ENCODE assay signal across 30 mouse cellular contexts in the genomic region with DNA sequence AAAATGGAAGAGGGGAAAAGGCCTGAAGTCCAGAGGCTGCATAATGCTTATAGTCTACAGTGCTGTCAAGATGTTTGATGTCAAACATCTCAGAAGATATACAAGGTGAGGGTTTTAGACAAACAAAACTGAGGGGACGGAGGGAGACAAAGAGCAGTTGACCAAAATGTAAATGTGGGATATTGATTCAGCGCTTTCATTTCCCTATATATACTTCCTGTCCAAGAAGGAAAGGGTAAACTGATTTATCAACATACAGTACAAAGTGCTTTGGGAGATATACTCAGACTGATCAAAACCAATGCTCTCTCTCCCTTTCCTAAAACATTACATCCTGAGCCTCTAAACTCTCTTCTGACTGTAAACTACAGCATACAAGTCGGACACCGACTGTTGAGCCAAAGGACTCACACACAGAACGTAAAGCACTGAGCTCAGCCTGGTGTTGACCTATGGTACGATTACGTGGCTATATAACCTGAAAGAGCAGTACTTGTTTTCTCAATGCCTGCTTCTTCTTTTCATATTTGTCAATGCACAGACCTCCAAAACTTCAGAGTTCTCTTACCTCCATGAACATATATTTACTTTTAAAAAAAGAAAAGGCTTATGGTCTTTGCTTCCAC. TPM values are rescaled to one million over a fixed set of nuclear protein-coding genes. Genes with fewer than 3 reads are reported as not detected.
DNase-seq lines count a peak whose midpoint lies in the region; ATAC-seq and TF ChIP-seq lines count a peak whose summit lies in the region.
"Had no signal": no experiment of that assay in that cellular context is flagged by ENCODE, and none has a peak within 500 bp of the region (broad histone marks: within the 10 kb centered on the region; RNA-seq: fewer than 3 reads in every experiment).

No protein-coding gene starts in this region.

- no peak overlapping the region for H3K4me2 ChIP-seq in liver, embryonic 12.5 days
- H3K4me2 ChIP-seq in liver, embryonic 16.5 days (ENCODE audit: low read depth, low read length) = peak overlapping the region; percentile 6; the same call in 1 of the 2 replicates
- H3K4me2 ChIP-seq in stomach, postnatal 0 days (replicated peaks; ENCODE audit: low read depth) = 0 out of 2 replicates have a peak overlapping the region, but pooled peaks have one; percentile 12
- H3K4me2 ChIP-seq: forebrain, embryonic 13.5 days; heart, embryonic 11.5 days; hindbrain, embryonic 15.5 days; limb, embryonic 13.5 days; lung, embryonic 14.5 days; midbrain, embryonic 13.5 days; neural tube, embryonic 15.5 days had no signal

- H3K79me2 ChIP-seq in liver, adult 2 months (ENCODE audit: control insufficient read depth, insufficient read depth, low read length) = peaks cover 25% of the 10 kb centered on the region; the same call in 1 of the 2 replicates

- no peak for TF ChIP-seq POLR2A in liver, adult 2 months (IDR thresholded peaks at IDR 0.05; ENCODE audit: extremely low read depth, insufficient read depth, low read length)

- no peaks in the 10 kb centered on the region for H3K36me3 ChIP-seq in liver, adult 2 months (ENCODE audit: control insufficient read depth, insufficient read depth, low read length)
- no peaks in the 10 kb centered on the region for H3K36me3 ChIP-seq in liver, embryonic 12.5 days
- H3K36me3 ChIP-seq in liver, embryonic 16.5 days (ENCODE audit: control insufficient read depth, insufficient read depth) = no peaks in the 10 kb centered on the region
- H3K36me3 ChIP-seq in stomach, postnatal 0 days (ENCODE audit: control insufficient read depth, insufficient read depth, low read length) = no peaks in the 10 kb centered on the region
- H3K36me3 ChIP-seq: hindbrain, embryonic 10.5 days; hindbrain, embryonic 15.5 days; limb, embryonic 13.5 days; midbrain, embryonic 13.5 days; neural tube, embryonic 15.5 days had no signal

- TF ChIP-seq CTCF in liver, adult 2 months (IDR thresholded peaks at IDR 0.05; ENCODE audit: low read depth, low read length) = no peak
- TF ChIP-seq CTCF in stomach, postnatal 0 days (IDR thresholded peaks at IDR 0.05; ENCODE audit: low read depth) = no peak

- 57% methylated on average over 7 of the region's 7 CpGs for WGBS in liver, adult 2 months
- 74% methylated on average over 7 of the region's 7 CpGs for WGBS in liver, embryonic 12.5 days (ENCODE audit: insufficient replicate concordance)
- WGBS in liver, embryonic 16.5 days (ENCODE audit: insufficient replicate concordance) = 60% methylated on average over 7 of the region's 7 CpGs
- WGBS in stomach, postnatal 0 days = 54% methylated on average over 7 of the region's 7 CpGs

- no peak for DNase-seq in liver, adult 2 months (ENCODE audit: extremely low read depth, low read depth, low spot score)
- DNase-seq in stomach, postnatal 0 days (ENCODE audit: low spot score) = no peak
- DNase-seq in adrenal gland, adult 18-20 months (ENCODE audit: low spot score in 2 of 2) = no peak
- DNase-seq in urinary bladder, postnatal 4 days (ENCODE audit: low spot score in 2 of 2) = no peak
- DNase-seq: adrenal gland, adult 2 months; cerebellum, adult 8-10 months; cerebellum, postnatal 36 days; gastrocnemius, postnatal 10 days; heart, adult 11 months; kidney, adult 2 months; kidney, postnatal 4 days; lung, embryonic 14.5 days; lung, postnatal 14 days; retina, postnatal 1 day; right cerebral cortex, postnatal 25 days; thymus, adult 18-20 months; thymus, postnatal 25 days had no signal

- TF ChIP-seq EP300 in stomach, postnatal 0 days (optimal IDR thresholded peaks at IDR 0.05) = no peak

- no peak overlapping the region for H3K4me3 ChIP-seq in liver, adult 2 months (ENCODE audit: insufficient read depth, low read depth, low read length)
- no peak overlapping the region for H3K4me3 ChIP-seq in liver, embryonic 12.5 days
- H3K4me3 ChIP-seq in brown adipose tissue, adult 24 weeks (ENCODE audit: insufficient read depth, low read depth, low read length) = no peak overlapping the region
- no peak overlapping the region for H3K4me3 ChIP-seq in liver, embryonic 16.5 days (ENCODE audit: low read depth, low read length)
- H3K4me3 ChIP-seq in stomach, postnatal 0 days (ENCODE audit: low read depth, low read length) = no peak overlapping the region
- H3K4me3 ChIP-seq: forebrain, embryonic 13.5 days; hindbrain, embryonic 10.5 days; hindbrain, embryonic 15.5 days; limb, embryonic 13.5 days; megakaryocyte, embryonic 14.5 days; midbrain, embryonic 13.5 days; neural tube, embryonic 15.5 days had no signal

- no peak for ATAC-seq in liver, embryonic 12.5 days
- peak; percentile 61; the same call in 1 of the 2 replicates for ATAC-seq in liver, embryonic 16.5 days (ENCODE audit: low read depth)
- ATAC-seq in stomach, postnatal 0 days (ENCODE audit: low FRiP score, low TSS enrichment) = no peak; the same call in 1 of the 2 replicates
- ATAC-seq: CD4-positive, CD25-positive, alpha-beta regulatory T cell, adult 4 months; forebrain, embryonic 13.5 days; inflammation-experienced regulatory T-cells, adult 6 months; midbrain, embryonic 13.5 days had no signal

- H3K27ac ChIP-seq in liver, adult 2 months (replicated peaks; ENCODE audit: insufficient read depth, low read depth, low read length) = peak overlapping the region; percentile 34; the same call in 1 of the 2 replicates
- H3K27ac ChIP-seq in liver, embryonic 12.5 days = no peak overlapping the region
- H3K27ac ChIP-seq in brown adipose tissue, adult 24 weeks (replicated peaks; ENCODE audit: low read depth, low read length) = peak overlapping the region; percentile 53
- peak overlapping the region; percentile 62 for H3K27ac ChIP-seq in liver, embryonic 16.5 days (ENCODE audit: low read length)
- H3K27ac ChIP-seq in stomach, postnatal 0 days (replicated peaks) = no peak overlapping the region
- H3K27ac ChIP-seq: forebrain, embryonic 13.5 days; hindbrain, embryonic 10.5 days; hindbrain, embryonic 15.5 days; limb, embryonic 13.5 days; midbrain, embryonic 13.5 days; neural tube, embryonic 15.5 days had no signal

- H3K27me3 ChIP-seq in liver, adult 2 months (ENCODE audit: control insufficient read depth, insufficient read depth, low read length) = no peaks in the 10 kb centered on the region
- H3K27me3 ChIP-seq in liver, embryonic 12.5 days (replicated peaks) = no peaks in the 10 kb centered on the region
- H3K27me3 ChIP-seq in liver, embryonic 16.5 days (ENCODE audit: control insufficient read depth, insufficient read depth, low read depth, low read length) = no peaks in the 10 kb centered on the region
- H3K27me3 ChIP-seq in stomach, postnatal 0 days (ENCODE audit: control insufficient read depth, insufficient read depth, low read length) = no peaks in the 10 kb centered on the region
- H3K27me3 ChIP-seq: forebrain, embryonic 13.5 days; hindbrain, embryonic 15.5 days; limb, embryonic 13.5 days; megakaryocyte, embryonic 14.5 days; midbrain, embryonic 13.5 days; neural tube, embryonic 15.5 days had no signal

- no peaks in the 10 kb centered on the region for H3K9me3 ChIP-seq in liver, embryonic 12.5 days (replicated peaks)
- no peaks in the 10 kb centered on the region for H3K9me3 ChIP-seq in liver, embryonic 16.5 days (replicated peaks; ENCODE audit: control insufficient read depth, low read length)
- H3K9me3 ChIP-seq in stomach, postnatal 0 days (ENCODE audit: control insufficient read depth, low read length) = no peaks in the 10 kb centered on the region
- H3K9me3 ChIP-seq: forebrain, embryonic 13.5 days; hindbrain, embryonic 10.5 days; hindbrain, embryonic 15.5 days; limb, embryonic 13.5 days; megakaryocyte, embryonic 14.5 days; midbrain, embryonic 13.5 days; neural tube, embryonic 15.5 days had no signal

- peaks cover 32% of the 10 kb centered on the region for H3K4me1 ChIP-seq in liver, adult 2 months (ENCODE audit: control insufficient read depth, insufficient read depth, low read length)
- H3K4me1 ChIP-seq in liver, embryonic 12.5 days = peaks cover 9% of the 10 kb centered on the region
- H3K4me1 ChIP-seq in brown adipose tissue, adult 24 weeks (ENCODE audit: control insufficient read depth, insufficient read depth, insufficient read length, low read length) = peaks cover 3% of the 10 kb centered on the region; the same call in 1 of the 2 replicates
- no peaks in the 10 kb centered on the region for H3K4me1 ChIP-seq in liver, embryonic 16.5 days (ENCODE audit: control insufficient read depth, low read depth, low read length)
- no peaks in the 10 kb centered on the region for H3K4me1 ChIP-seq in stomach, postnatal 0 days (replicated peaks; ENCODE audit: control insufficient read depth, insufficient read depth)
- H3K4me1 ChIP-seq: forebrain, embryonic 13.5 days; hindbrain, embryonic 10.5 days; hindbrain, embryonic 15.5 days; limb, embryonic 13.5 days; midbrain, embryonic 13.5 days; neural tube, embryonic 15.5 days had no signal

- H3K9ac ChIP-seq in liver, adult 2 months (ENCODE audit: low read depth, low read length) = 0 out of 2 replicates have a peak overlapping the region, but pooled peaks have one; percentile 26
- no peak overlapping the region for H3K9ac ChIP-seq in liver, embryonic 12.5 days
- no peak overlapping the region for H3K9ac ChIP-seq in liver, embryonic 16.5 days (ENCODE audit: low read depth, low read length)
- no peak overlapping the region for H3K9ac ChIP-seq in stomach, postnatal 0 days (ENCODE audit: low read length)
- H3K9ac ChIP-seq: forebrain, embryonic 13.5 days; hindbrain, embryonic 15.5 days; limb, embryonic 13.5 days; lung, embryonic 14.5 days; midbrain, embryonic 13.5 days; neural tube, embryonic 15.5 days had no signal

RNA-seq across cellular contexts. Expression of a gene that starts 13.1 kb away (rescaled TPM):
- 120 and 144 TPM in 2 replicates for total RNA-seq in liver, adult 2 months (2014; rRNA removed)
- 49.7 and 68.5 TPM in 2 replicates for polyA plus RNA-seq in liver, adult 2 months (2012; rRNA removed)
- 70.3 and 70.5 TPM in 2 replicates for polyA plus RNA-seq in liver, embryonic 12.5 days (2016; fragmentation: Nextera tagmentation; extraction: Ambion mirVana)
- 393 and 417 TPM in 2 replicates for polyA plus RNA-seq in brown adipose tissue, adult 24 weeks (2012; ENCODE audit: insufficient read depth, insufficient read length, missing spikeins)
- 74.0 and 78.6 TPM in 2 replicates for polyA plus RNA-seq in liver, embryonic 16.5 days (2015; fragmentation: Nextera tagmentation; extraction: Ambion mirVana)
- 124 and 129 TPM in 2 replicates for polyA plus RNA-seq in stomach, postnatal 0 days (2015; fragmentation: Nextera tagmentation; extraction: Ambion mirVana)
- total RNA-seq in adrenal gland, adult 18-20 months (2021) = 100 to 1,000 TPM; 241 to 260 TPM

Comparison
In these comparisons a context has a peak if more than half of its experiments do, and no peak if none do; other contexts are left out.
1. H3K27ac ChIP-seq: peak in liver, adult 2 months (single experiment), brown adipose tissue, adult 24 weeks (single experiment) and liver, embryonic 16.5 days (single experiment); none in liver, embryonic 12.5 days (single experiment) and stomach, postnatal 0 days (single experiment).